Mouse (Mus musculus) kidney, embryonic 15.5 days (tissue): Measurements from ENCODE around the gene Hpd. TPM values are rescaled to one million over a fixed set of nuclear protein-coding genes. Genes with fewer than 3 reads are reported as not detected.

Source experiments
- ATAC-seq: fragments of 200-750 bp; cut with Nextera tagmentation; replicated peaks from 2 replicates; pipeline ENCODE4 v1.8.0; 2017; ENCODE audit warnings: moderate TSS enrichment; ENCODE audit not compliant: low FRiP score
- H3K27ac ChIP-seq: fragments of 300-500 bp; sonication (generic); 2 replicates; pipeline ENCODE4 v1.5.1; 2015; ENCODE audit warnings: mild to moderate bottlenecking, inconsistent platforms
- H3K27me3 ChIP-seq: fragments of 300-500 bp; sonication (generic); 2 replicates; pipeline ENCODE4 v1.6.1; 2015; ENCODE audit warnings: inconsistent platforms
- H3K36me3 ChIP-seq: fragments of 300-500 bp; sonication (generic); 2 replicates; pipeline ENCODE4 v1.6.1; 2015; ENCODE audit warnings: inconsistent platforms
- H3K4me1 ChIP-seq: fragments of 300-500 bp; sonication (generic); 2 replicates; pipeline ENCODE4 v1.6.1; 2015; ENCODE audit warnings: inconsistent platforms
- H3K4me2 ChIP-seq: fragments of 300-500 bp; sonication (generic); 2 replicates; pipeline ENCODE4 v1.6.1; 2015; ENCODE audit warnings: moderate library complexity, mild to moderate bottlenecking, inconsistent platforms
- H3K4me3 ChIP-seq: fragments of 300-500 bp; sonication (generic); replicated peaks from 2 replicates; pipeline ENCODE4 v1.5.1; 2015; ENCODE audit warnings: mild to moderate bottlenecking, inconsistent platforms
- H3K9ac ChIP-seq: fragments of 300-500 bp; sonication (generic); 2 replicates; pipeline ENCODE4 v1.6.1; 2015; ENCODE audit warnings: mild to moderate bottlenecking, inconsistent platforms
- H3K9me3 ChIP-seq: fragments of 300-500 bp; sonication (generic); replicated peaks from 2 replicates; pipeline ENCODE4 v1.6.1; 2016; ENCODE audit warnings: inconsistent platforms
- WGBS: fragments of 180-500 bp; shearing (Covaris S2); methylation state at CpG from one replicate; pipeline ENCODE4 v1.1.7; 2015; ENCODE audit warnings: mixed read lengths; 5-methylcytosine and 5-hydroxymethylcytosine counted together
- polyA plus RNA-seq: library from polyadenylated mRNA; unstranded; fragments of >200 nt; fragmentation: Nextera tagmentation; extraction: Ambion mirVana; gene quantifications from 2 replicates; pipeline ENCODE4 v1.2.1, GENCODE M21; 2015

The Hpd gene
- polyA plus RNA-seq, 1 experiment from 2014 or later: 1.5 TPM

DNA sequence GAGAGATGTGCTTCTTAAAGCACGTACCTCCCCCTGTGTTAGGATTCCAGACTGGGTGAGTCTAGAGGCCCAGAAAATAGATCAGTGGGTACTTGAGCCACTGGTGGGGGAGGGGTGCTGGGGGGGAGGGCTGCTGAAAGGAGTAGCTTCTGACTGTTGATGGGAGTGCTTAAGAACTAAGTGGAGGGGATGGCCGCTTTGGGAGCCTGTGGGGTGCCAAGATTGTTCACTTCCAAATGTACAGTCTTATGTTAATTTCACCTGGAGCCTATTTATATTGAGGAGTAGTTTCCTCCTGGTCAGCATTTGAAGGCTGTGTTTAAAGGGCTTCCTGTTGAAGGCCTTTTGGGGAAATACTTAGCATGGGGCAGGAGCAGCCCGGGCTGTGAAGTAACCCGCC lies 24.6 kb downstream of the Hpd start:
- ATAC-seq: no peak
- no peak overlapping the region for H3K9ac ChIP-seq
- WGBS: 94% methylated on average over 4 of the region's 4 CpGs

DNA sequence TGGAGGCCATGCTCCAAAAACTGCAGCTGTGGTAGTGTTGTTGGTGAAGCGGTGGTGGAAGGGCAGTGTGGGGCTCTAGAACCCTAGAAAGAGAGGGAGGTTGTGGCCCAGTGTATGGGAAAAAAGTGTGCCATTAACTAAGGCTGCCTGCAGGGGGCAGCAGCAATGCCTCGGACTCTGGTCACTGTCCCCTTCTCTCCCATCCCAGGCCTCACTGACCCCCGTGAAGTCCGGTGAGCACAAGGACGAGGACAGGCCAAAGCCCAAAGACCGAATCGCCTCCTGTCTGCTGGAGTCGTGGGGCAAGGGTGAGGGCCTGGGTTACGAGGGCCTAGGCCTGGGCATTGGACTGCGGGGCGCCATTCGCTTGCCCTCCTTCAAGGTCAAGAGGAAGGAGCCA lies 25.8 kb downstream of the Hpd start:
- WGBS: 86% methylated on average over 12 of the region's 12 CpGs
- H3K4me3 ChIP-seq: no peak overlapping the region
- H3K9me3 ChIP-seq: no peaks in the 10 kb centered on the region
- H3K27ac ChIP-seq: no peak overlapping the region
- no peak overlapping the region for H3K4me2 ChIP-seq
- H3K4me1 ChIP-seq: no peaks in the 10 kb centered on the region; the same call in 1 of the 2 replicates
- no peaks in the 10 kb centered on the region for H3K27me3 ChIP-seq
- no peak overlapping the region for H3K9ac ChIP-seq
- no peak for ATAC-seq
- peaks cover 94% of the 10 kb centered on the region for H3K36me3 ChIP-seq

More for the DNA sequence above, 24.6 kb downstream of the Hpd start:
- Histone ChIP-seq H3K4me1 (no peaks in the 10 kb centered on the region), H3K9me3 (no peaks in the 10 kb centered on the region), H3K27me3 (no peaks in the 10 kb centered on the region), H3K36me3 (peaks cover 95% of the 10 kb centered on the region), H3K27ac (no peak overlapping the region), H3K4me3 (no peak overlapping the region), H3K4me2 (no peak overlapping the region)

DNA sequence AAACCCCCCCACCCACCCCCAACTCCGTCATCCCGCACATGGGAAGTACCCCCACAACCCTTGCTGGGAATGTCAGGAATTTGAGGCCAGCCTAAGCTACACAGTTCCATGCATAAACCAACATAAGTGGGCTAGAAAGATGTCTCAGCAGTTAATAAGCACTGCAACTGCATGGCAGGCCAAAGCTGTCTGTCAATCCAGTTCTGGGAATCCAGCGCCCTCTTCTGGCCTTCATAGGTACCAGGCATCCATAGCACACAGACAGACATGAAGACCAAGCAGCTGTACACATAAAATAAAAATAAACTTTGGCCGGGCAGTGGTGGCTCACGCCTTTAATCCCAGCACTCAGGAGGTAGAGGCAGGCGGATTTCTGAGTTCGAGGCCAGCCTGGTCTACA lies 27.1 kb downstream of the Hpd start:
- Histone ChIP-seq H3K27ac (no peak overlapping the region), H3K4me3 (no peak overlapping the region), H3K4me2 (no peak overlapping the region), H3K9me3 (no peaks in the 10 kb centered on the region), H3K9ac (no peak overlapping the region), H3K36me3 (peaks cover 93% of the 10 kb centered on the region), H3K27me3 (no peaks in the 10 kb centered on the region), H3K4me1 (peaks cover 13% of the 10 kb centered on the region)
- ATAC-seq: no peak
- 52% methylated on average over 7 of the region's 7 CpGs for WGBS

DNA sequence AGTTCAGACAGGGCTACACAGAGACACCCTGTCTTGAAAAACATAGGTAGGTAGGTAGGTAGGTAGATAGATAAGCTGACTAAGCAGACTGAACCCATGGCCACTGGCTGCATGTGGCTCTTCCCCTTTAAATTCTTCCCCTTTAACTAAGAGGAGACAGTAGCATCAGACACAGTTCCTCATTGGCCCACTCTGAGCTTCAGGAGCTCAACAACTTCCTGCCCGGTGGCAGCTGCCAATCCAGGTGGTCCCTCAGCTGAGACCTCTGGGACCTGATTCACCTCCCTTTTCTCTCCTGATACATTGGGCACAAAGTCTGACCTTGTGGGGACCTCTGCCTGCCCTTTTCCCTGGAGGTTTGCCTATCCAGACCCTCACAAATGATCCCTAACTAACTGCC lies 29.6 kb downstream of the Hpd start:
- Histone ChIP-seq H3K27ac (no peak overlapping the region), H3K27me3 (no peaks in the 10 kb centered on the region), H3K9ac (no peak overlapping the region), H3K4me3 (no peak overlapping the region), H3K4me2 (no peak overlapping the region), H3K36me3 (peaks cover 87% of the 10 kb centered on the region), H3K9me3 (no peaks in the 10 kb centered on the region), H3K4me1 (peaks cover 38% of the 10 kb centered on the region)
- ATAC-seq: no peak
- WGBS: 81% methylated on average over 1 of the region's 1 CpGs

DNA sequence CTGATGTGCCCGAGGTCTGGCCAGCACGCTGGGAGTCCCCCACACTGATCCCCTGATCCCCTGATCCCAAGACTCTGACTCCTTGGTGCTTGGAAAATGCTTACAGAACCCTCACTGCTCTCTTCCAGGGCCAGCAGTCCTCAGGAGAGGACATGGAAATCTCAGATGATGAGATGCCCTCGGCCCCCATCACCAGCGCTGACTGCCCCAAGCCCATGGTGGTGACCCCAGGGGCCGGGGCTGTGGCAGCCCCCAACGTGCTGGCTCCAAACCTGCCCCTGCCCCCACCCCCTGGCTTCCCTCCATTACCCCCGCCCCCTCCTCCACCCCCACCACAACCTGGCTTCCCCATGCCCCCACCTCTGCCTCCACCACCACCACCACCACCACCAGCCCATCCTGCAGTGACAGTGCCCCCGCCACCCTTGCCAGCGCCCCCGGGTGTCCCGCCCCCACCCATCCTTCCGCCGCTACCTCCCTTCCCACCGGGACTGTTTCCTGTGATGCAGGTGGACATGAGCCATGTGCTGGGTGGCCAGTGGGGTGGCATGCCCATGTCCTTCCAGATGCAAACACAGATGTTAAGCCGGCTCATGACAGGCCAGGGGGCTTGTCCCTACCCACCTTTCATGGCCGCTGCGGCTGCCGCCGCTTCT lies 30.7 kb downstream of the Hpd start:
- ATAC-seq: no peak

DNA sequence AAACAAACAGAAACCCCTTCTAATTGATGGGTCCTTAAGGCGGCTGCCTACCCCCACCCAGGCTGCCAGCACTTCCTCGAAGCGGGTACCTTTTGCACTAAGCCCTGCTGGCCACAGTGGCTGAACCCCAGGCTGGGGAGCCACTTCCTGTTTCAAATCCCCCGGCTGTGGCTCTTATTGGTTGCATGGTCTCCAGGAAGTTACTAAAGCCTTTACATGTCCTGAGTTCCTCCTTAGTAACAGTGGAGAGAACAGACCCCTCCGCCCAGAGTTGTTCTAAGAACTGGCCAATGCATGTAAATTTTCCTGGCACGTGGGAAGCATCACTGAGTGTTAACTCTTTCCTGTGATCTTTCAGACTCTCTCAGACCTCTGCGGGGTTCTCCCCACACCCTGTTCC lies 31.4 kb downstream of the Hpd start:
- Histone ChIP-seq H3K9ac (0 out of 2 replicates have a peak overlapping the region, but pooled peaks have one; percentile 43), H3K9me3 (no peaks in the 10 kb centered on the region), H3K4me3 (peak overlapping the region; percentile 41), H3K4me2 (peak overlapping the region; percentile 56), H3K27ac (peak overlapping the region; percentile 64), H3K36me3 (peaks cover 88% of the 10 kb centered on the region), H3K27me3 (no peaks in the 10 kb centered on the region), H3K4me1 (peaks cover 46% of the 10 kb centered on the region)
- 0 out of 2 replicates have a peak, but pooled peaks have one; percentile 4 for ATAC-seq
- 21% methylated on average over 7 of the region's 7 CpGs for WGBS

More for the DNA sequence above, 30.7 kb downstream of the Hpd start:
- peaks cover 87% of the 10 kb centered on the region for H3K36me3 ChIP-seq
- H3K4me3 ChIP-seq: no peak overlapping the region
- no peak overlapping the region for H3K9ac ChIP-seq
- peaks cover 39% of the 10 kb centered on the region for H3K4me1 ChIP-seq
- no peaks in the 10 kb centered on the region for H3K9me3 ChIP-seq
- peak overlapping the region; percentile 56; the same call in 1 of the 2 replicates for H3K4me2 ChIP-seq
- 84% methylated on average over 19 of the region's 19 CpGs for WGBS
- 0 out of 2 replicates have a peak overlapping the region, but pooled peaks have one; percentile 64 for H3K27ac ChIP-seq
- no peaks in the 10 kb centered on the region for H3K27me3 ChIP-seq

DNA sequence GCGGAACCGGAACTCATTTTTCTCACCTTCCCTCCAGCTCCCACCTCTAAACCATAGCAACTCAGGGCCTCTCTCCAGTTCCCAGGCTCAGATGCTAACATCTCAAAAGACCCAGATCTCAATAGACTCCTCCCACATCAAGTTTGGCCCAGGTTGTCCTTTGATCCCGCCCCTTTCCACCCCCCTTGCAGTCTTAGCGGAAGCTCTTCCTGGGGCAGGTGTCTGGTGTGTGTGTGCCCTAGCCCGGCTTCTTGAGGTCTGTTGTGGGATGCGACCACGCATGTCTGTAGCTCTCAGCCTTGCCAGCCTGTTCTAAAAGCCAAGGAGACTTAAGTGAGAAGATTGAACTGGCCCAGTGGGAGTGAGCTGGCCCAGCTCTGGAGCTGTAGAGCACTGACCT lies 31.9 kb downstream of the Hpd start:
- Histone ChIP-seq H3K4me1 (peaks cover 50% of the 10 kb centered on the region), H3K4me2 (peak overlapping the region; percentile 56), H3K4me3 (peak overlapping the region; percentile 41), H3K9me3 (no peaks in the 10 kb centered on the region), H3K9ac (peak overlapping the region; percentile 43; the same call in 1 of the 2 replicates), H3K27me3 (no peaks in the 10 kb centered on the region), H3K36me3 (peaks cover 90% of the 10 kb centered on the region), H3K27ac (peak overlapping the region; percentile 64)
- 25% methylated on average over 7 of the region's 7 CpGs for WGBS
- no peak for ATAC-seq

DNA sequence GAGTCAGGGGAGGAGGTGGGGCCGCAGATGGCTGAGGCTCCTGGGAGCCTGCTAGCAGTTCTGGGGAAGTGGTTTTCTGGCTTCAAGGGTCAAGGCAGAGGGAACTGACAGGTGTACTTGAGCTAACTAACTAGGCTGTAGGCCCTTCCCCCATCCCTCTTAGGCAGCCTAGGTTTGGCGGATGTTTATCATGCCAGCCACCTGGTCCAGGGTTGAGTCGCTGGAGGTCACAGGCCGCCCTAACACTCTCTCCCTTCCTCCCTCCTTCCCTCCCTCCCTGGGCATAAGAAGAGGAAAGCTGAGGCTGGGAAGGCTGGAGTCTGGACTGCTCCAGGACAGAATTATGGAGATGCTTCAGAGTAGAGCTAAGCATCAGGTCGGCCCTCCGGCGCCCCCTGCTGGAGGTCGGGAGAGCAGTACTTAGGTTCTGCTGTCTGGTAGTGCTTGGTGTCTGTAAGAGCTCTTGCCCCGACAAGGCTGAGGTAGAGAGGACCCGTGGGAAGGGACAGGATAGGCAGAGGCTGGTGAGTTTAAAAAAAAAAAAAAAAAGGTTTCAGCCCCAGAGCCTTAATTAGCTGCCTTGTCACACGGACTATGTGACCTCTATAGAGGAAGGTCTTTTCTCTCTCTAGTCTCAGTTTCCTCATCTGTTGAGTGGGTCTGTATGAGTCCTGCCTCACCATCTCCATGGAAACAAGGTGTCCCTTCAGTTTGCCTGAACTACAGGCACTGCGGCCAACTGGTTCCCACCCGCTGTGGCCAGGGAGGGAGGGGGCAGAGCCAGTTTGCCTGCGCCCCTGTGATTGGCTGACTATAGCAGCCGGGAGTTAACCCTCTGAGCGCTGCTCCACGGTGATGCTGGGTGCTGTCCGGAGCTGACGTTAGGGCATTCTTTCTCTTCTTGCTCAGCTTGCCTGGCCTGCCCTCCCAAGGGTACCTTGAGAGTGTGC lies 32.8 kb downstream of the Hpd start:
- H3K36me3 ChIP-seq: peaks cover 88% of the 10 kb centered on the region
- peak overlapping the region; percentile 56 for H3K4me2 ChIP-seq
- peak overlapping the region; percentile 41 for H3K4me3 ChIP-seq
- WGBS: 6% methylated on average over 19 of the region's 19 CpGs
- H3K9ac ChIP-seq: no peak overlapping the region
- H3K4me1 ChIP-seq: peaks cover 59% of the 10 kb centered on the region
- no peaks in the 10 kb centered on the region for H3K9me3 ChIP-seq
- peak overlapping the region; percentile 66 for H3K27ac ChIP-seq
- ATAC-seq: peak; percentile 84
- no peaks in the 10 kb centered on the region for H3K27me3 ChIP-seq

DNA sequence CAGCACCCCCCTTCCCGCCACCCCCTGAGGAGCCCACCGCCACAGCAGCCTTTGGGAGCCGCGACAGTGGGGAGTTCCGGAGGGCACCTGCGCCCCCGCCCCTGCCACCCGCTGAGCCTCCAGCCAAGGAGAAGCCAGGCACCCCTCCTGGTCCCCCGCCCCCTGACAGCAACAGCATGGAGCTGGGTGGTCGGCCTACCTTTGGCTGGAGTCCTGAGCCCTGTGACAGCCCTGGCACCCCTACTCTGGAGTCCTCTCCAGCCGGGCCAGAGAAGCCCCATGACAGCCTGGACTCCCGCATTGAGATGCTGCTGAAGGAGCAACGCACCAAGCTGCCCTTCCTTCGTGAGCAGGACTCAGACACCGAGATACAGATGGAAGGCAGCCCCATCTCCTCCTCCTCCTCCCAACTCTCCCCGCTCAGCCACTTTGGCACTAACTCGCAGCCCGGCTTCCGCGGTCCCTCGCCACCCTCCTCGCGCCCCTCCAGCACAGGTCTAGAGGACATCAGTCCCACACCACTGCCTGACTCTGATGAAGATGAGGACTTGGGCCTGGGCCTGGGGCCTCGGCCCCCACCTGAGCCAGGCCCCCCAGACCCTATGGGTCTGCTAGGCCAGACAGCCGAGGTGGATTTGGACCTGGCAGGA lies 34.3 kb downstream of the Hpd start:
- Histone ChIP-seq H3K9ac (no peak overlapping the region), H3K27ac (no peak overlapping the region), H3K36me3 (peaks cover 75% of the 10 kb centered on the region), H3K4me1 (peaks cover 73% of the 10 kb centered on the region), H3K4me2 (no peak overlapping the region), H3K4me3 (no peak overlapping the region), H3K9me3 (no peaks in the 10 kb centered on the region), H3K27me3 (no peaks in the 10 kb centered on the region)
- WGBS: 81% methylated on average over 25 of the region's 25 CpGs
- no peak for ATAC-seq

DNA sequence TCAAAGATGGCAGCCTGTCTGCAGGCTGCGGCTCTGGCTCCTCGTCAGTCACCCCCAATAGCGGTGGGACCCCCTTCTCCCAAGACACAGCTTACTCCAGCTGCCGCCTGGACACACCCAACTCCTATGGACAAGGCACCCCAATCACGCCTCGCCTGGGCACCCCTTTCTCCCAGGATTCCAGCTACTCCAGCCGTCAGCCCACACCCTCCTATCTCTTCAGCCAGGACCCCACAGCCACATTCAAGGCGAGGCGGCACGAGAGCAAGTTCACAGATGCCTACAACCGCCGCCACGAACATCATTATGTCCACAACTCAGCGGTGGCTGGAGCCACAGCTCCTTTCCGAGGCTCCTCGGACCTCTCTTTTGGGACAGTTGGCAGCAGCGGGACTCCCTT lies 35.0 kb downstream of the Hpd start:
- H3K36me3 ChIP-seq: peaks cover 69% of the 10 kb centered on the region
- H3K9me3 ChIP-seq: no peaks in the 10 kb centered on the region
- H3K27me3 ChIP-seq: no peaks in the 10 kb centered on the region
- WGBS: 88% methylated on average over 17 of the region's 17 CpGs
- no peak for ATAC-seq
- no peak overlapping the region for H3K4me2 ChIP-seq
- no peak overlapping the region for H3K9ac ChIP-seq
- H3K27ac ChIP-seq: no peak overlapping the region
- H3K4me1 ChIP-seq: peaks cover 75% of the 10 kb centered on the region
- H3K4me3 ChIP-seq: no peak overlapping the region

DNA sequence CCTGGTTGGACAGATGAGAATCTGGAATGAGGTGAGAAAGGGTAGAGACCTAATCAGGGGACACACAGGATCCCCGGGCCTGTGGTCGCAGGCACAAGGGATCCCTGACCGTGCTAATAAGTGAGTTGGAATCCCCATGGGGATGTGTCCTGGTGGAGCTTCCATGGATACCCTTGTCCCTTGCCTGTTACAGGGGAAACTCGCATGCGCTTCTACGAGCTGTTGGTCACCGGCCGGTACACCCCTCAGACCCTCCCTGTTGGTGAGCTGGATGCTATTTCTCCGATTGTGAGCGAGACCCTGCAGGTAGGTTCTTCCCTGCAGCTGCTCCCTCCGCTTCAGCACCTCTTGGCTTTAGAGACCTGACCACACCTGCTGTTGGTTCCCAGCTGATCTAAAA lies 36.2 kb downstream of the Hpd start:
- Histone ChIP-seq H3K27ac (no peak overlapping the region), H3K4me3 (no peak overlapping the region), H3K27me3 (no peaks in the 10 kb centered on the region), H3K4me2 (no peak overlapping the region), H3K9ac (no peak overlapping the region), H3K36me3 (peaks cover 57% of the 10 kb centered on the region), H3K9me3 (no peaks in the 10 kb centered on the region), H3K4me1 (peaks cover 71% of the 10 kb centered on the region)
- no peak for ATAC-seq
- WGBS: 92% methylated on average over 11 of the region's 11 CpGs
